Mouse (Mus musculus) CD4-positive, CD25-positive, alpha-beta regulatory T cell, adult 4 months (primary cell): ENCODE measurements at regions not wholly inside any gene's neighbourhood (a gene's known extent, or its start where the extent isn't known, plus 50 kb on each side); places are given as distances from the start of the nearest gene placed in this dataset.

Source experiments
- ATAC-seq: one replicate; pipeline ENCODE4 v1.8.0; 2017

DNA sequence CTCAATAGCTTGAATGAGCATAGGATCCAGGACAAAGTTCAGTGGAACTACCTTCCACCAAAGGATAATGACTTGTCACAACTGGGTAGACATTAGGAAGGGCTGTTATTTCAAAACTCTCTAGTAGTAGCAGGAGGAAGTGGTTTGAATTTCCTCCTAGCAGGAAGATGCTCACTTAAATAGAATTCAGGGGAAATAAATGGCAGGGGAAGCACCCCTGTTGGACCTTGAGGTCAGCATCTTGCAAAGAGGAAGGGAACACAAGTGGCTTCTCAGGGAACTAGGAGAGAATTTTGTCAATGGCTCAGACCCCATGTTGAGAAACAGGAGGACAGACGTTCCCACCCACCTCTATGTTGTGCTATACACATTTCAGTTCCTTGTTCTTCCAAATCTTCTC lies 178.4 kb upstream of the Jun start:
- ATAC-seq: peak; percentile 75

DNA sequence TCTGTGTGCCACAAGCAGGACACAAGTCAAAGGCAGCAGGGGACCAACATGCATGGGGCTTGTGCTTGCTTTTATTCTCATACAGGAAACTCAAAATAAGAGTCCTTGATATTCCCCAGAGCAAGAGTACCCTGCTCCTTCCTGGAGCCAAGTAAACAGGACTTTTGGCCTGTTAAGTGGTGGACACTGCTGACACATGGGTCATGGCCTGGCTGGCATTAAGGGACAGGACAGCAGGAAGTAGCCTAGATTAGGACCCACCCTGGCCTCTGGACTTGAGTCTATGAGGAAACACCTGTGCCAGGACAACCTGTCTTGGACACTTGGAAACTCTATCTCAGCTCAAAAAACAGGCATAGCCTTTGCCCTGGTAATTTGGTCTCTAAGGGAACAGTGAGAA lies 181.0 kb upstream of the Jun start:
- ATAC-seq: no peak

DNA sequence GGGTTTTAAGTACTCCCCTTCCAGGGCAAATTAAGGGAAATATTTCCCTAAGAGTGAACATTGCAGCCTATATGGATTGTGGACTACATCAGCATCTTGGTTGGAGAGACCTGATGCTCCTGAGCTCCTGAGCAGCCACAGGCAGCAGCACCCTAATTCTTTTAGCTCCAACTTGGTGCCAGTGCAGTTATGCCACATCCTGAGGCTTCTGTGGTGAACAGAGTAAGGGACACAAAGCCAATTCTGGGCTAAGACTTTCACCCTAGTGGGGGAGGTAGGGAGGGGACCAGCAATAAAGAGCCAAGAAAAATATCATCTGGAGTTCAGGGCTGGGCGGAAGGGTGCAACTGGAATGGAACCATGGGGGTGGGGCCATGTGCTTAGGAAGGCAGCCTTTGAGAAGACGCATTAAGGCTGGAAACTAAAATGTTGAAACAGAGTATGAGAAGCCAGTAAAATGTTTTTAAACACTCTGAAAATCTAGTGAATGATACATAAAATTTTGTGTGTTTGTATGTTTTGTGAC lies 182.1 kb upstream of the Jun start:
- no peak for ATAC-seq

DNA sequence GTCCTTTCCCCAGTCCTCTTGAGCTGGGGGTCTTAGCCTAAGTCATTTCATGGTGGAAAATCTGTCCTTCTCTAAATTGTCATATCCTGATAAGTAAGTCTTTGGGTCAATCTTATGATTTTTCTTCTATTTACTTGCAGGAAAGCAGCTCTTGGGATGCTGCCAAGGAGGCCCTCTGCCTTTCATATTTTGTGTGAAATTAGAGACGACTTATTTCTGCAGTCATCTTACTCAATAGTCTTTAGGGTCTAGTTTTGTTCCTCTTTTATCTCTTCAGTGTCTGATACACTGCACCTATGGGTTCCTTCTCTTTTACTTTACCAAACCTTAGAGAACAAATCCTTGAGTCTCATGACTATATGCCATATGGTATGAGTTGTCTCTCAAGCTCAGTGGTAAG lies 196.0 kb upstream of the Jun start:
- no peak for ATAC-seq

DNA sequence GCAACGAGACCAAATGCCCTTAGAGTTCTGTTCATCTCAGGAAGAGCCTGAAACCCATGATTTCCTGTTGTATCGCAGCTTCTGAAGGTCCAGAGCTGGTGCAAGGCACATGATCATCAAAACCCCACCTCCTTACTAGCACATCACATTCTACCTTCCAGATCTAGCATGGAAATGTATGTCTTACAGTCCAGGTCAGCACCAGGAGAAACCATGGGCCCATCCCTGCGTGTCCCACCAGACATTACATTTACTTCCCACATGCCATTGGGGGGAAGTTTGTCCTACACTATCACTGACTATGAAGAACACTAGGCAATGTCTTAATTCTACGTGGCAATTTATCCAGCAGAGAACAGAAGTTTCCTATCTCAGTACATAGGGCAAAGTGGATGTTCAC lies 197.0 kb upstream of the Jun start:
- no peak for ATAC-seq

DNA sequence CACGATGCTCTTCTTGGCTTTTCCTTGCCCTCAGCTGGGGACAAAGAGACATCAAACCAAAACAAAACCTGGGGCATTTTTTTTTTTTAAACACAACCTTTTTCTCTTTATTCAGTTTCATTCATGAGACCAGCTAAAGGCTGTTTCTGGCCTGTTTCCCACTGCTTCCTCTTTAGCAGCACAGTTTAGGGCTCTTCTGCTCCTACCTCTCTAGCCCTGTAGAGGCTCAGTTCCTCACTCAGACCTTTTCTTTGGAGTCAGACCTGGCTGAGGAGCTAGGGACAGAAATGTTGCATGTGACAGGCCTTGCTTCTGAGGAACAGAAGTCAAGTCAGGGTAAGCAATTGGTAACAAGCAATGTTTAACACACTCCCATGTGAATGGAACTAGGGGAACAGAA lies 198.1 kb upstream of the Jun start:
- no peak for ATAC-seq

DNA sequence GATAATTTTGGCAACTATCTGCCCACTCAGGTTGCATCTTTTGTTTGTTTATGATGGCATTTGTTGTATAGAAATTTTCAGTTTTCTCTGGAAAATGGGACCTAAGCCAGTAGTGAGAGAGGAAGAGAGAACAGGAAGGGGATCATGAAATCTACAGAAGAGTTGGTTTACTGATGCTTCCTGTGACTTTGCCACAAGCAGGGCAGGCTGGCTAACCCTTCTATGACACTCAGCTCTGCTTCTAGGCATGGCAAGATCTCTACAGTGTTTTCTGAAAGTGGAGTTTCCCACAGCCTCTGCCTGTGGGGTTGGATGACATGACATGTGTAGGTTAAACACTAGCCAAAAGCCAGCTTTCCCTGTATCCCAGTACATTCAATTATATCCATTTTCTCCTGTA lies 217.7 kb upstream of the Jun start:
- peak; percentile 66 for ATAC-seq

DNA sequence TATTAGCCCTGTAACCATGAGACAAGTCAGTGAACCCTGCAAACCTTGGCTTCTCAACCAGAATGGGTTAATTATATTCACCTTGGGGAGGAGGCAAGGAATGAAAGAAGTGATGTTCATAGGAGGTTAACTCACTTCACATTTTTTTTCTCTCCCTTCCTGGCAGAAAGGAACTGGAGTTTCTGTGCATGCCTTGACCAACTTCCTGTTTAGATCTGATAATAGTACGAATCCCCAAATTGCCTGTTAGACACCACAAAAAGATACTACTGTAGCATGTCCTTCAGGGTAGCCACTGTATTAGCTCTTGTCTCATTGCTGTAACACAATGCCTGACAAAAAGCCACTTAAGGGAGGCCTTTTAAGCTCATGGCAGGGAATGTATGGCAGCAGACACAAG lies 218.4 kb upstream of the Jun start:
- ATAC-seq: peak; percentile 70

DNA sequence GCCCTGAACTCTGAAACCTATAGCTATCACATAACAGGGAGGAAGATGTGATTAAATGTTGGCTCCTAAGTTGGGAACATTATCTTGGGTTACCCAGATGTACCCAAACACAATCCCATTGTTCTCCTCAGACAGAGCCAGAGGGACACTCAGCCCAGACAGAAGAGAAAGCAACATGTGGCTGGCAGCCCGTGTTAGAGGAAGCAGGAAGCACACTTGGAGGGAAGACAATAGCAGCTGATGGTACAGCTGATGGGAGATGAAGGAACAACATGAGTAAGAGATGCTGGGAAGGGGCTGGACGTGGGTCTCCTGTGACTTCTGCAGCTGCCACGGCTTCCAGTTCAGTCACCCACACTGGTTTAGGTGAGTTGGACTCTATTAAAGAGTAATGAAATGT lies 224.2 kb upstream of the Jun start:
- no peak for ATAC-seq

DNA sequence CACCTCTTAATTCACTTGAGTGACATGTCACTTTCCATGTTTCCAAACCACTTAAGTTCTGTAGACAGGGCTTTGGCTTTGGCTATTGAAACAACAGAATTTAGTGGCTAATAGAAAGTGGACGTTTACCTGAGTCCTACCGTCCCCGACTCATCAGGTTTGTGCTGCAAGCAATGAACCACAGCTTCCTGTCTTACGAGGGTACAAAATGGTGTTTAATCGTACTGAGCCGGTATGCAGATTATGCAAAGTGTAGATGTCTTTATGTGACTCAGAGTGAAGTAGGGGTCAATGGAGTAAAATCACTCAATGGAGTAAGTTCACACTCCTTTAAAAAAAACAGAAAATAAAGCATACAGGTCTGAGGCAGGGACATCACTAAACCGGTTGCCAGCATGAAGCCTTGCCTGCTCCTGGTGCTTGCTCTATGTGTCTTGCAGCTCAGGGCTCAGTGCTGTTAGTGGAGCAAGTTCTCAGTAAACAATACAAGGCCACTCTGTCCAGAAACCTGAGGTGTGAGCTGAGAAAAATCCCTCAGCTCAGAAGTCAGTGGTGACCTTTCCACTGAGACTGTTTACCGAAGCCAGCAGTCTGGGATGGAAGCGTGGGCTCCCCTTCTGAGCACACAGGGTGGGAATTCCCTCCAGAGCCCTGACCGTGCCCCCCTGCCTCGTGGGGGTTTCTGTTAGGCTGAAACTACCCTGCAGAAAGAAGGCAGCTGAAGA lies 226.1 kb upstream of the Jun start:
- peak; percentile 94 for ATAC-seq

DNA sequence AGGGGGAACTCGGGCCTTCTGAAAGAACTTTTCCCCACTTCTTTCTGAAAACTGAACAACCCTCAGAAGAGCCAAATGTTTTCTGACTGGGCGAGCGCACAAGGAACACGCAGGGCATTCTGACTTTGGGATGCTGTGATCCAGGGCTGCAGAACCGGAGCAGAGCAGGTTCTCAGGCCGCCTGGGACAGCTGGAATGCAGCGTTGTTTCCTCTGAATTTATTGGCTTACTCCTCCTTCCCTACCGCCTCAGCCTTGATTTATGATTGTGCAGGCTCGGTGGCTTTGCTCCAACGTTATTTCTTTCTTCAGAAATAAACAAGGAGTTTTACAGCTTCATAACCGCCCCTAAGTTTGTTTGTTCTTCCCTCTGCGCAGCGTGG lies 226.7 kb upstream of the Jun start:
- ATAC-seq: no peak

DNA sequence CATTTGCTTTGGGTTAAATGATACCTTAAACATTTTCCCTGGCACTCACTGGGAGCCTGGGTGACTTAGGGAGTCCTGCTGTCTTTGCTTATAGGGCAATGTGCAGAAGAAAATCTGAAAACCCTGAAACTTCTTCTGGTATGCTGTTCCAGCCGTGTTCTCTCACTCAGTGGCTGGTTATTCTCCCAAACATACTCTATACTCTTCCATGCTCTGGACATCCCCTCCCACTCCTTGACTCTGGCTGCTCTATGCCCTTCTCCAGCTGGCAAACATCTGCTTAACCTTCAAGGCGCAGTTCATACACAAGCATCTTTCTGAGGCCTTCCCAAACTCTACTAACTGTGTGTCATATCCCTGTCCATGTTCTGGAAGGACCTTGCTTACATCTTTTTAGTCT lies 227.2 kb upstream of the Jun start:
- ATAC-seq: no peak

DNA sequence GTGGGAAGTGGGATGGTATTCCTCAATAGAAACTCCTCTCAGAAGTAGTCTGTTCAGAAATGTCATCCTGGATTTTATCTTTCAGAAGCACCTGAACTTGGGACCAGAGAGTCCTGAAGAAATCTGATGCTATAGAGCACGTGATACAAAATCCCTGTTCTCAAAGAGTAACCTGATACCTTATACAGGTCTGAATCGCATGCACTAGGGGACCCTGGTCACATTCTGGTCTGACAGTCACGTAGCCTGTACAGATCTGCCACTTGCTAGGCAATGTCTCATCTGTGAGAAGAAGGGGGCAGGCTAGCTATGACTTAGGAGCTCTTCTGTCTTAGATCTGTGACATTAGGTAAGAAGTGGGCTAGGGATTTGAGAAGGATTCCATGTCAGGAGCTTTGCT lies 230.1 kb upstream of the Jun start:
- ATAC-seq: no peak

DNA sequence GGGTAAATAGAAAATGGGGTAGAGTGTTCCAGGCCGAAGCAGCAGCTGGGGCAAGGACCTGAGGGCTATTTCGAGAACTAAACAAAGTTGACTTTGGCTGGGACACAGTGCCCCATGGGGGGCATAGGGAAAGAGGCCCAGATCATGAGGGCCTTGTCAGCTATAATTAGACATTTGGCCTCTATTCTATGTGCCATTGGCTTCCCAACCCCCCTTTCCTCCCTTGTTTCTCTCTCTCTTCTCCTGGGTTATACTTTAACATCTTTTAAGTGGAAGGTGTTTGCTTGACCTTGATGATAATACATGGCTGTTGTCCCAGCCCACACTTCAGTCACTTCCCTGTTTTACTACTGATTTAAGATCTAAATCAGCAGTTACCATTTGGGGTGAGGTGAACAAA lies 231.8 kb upstream of the Jun start:
- no peak for ATAC-seq

DNA sequence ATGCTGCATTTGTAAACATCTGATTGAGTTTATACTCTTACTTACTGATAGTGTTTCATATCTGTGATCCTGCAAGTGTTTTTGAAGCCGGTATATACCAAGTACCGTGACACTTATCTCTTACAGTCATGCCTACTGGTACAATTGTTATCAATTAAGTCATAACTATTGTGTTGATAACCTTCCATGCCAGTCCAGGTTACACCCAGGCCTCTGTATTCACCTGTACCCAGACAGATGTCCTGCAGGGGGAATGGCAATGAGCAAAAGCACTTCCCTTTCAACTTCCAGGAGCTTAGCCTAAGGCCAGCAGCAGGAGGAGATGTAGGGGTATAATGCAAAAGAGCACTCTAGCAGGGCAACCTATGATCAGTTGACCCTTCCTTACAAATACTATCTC lies 232.2 kb upstream of the Jun start:
- no peak for ATAC-seq

DNA sequence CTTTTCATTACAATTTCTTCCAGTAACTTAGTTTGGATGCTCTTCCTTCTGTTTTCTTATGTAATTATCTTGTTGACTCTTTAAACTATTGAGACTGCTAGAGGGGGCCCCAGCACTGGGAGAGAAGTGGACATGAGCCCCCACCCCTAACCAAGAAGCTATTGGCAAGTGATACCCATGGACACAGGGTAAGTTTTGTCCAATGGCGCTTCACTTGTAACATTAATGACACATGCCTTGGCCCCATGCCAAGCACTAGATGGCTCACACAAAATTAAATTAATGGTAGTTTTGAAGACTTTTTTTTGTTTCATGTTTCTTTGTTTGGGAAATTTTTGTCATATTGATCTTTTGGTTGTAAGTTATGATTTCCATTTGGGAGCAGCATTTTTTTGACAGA lies 232.7 kb upstream of the Jun start:
- ATAC-seq: no peak

DNA sequence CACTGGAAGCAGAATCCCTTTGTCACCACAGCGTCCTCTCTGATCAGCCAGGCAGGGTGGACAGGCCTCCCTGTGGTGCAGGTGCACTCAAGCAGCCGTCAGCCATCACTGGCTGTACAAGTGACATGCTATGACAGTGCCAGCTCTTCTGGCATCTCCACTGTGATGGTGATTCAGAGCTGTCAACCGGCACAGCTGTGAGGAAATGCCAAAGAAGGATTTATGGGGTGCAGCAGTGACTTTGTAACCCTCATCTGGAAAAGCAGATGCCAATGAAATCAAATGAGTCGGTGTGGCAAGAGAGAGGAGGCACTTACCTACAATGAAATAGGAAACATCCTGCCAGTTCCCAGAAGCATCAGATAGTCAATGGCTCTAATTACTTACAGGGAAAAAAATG lies 238.3 kb upstream of the Jun start:
- no peak for ATAC-seq

DNA sequence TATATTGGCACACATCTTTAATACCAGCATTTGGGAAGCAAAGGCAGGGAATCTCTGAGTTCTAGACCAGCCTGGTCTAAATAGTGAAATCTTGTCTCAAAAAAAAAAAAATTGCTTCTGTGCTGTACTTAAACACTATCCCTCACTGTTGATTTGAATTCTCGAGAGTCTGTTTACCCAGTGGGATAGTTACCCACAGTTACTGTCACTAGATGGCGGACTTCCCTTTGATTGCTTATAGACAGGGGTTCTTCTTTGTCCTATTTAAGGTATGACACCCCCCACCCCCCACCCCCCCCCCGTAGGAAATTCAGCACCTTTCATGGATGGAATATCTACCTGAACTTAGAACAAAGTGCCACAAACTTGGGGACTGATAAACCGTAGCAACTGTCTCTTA lies 242.1 kb upstream of the Jun start:
- ATAC-seq: peak; percentile 47

DNA sequence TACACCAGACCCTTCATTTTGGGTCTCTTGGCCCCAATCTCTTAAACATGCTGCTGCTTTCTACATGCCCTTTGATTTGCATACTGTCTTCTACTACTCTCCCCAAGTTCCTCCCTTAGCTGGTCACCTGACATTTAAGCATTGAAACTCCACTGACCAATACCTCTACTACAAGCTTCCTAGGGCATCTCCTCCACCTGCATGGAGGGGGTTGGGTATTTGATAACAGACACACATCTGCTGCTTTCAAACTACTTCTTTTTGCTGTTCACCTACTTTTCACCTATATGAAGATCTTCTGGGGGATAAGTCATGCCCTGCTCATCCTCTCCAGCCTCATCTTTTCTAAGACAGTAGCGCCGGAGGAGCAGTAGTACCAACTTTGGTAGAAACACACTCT lies 249.9 kb upstream of the Jun start:
- no peak for ATAC-seq

DNA sequence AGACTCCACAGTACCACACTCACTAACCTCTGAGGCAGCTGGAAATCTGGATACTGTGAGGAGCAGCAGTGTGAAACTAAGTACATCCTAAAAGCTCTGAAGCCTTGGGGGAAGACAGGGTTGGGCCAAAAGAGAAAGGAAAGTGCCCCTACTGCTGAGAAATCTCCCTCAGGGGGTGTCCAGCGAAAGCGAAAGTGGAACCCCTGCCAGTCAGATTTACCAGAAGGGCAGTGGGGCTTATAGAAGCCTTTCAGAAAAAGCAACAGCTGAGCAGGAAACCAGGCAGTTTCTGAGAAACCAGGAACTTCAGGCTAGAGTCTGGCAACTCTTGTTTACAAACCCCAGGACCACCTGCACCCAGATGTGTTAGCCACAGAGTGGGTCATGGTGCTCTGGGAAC lies 251.3 kb upstream of the Jun start:
- ATAC-seq: peak; percentile 88

DNA sequence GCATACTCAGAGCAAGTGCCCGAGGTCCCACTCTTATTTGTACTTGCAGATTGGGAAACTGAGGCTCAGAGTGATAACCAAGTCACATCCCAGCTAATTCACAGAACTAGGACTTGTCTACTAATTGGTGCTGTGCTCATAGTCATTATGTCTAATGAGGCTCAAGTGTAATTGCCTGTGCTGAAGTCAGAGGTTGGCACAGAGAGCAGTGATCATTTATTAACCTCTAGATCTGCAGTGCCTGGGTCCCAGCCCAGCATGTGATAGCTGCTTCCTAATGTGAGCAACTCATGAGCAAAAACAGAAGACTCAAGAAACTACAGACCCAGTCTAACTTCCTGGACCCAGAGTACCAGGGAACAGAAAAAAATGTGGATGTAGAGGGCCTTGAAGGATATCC lies 252.0 kb upstream of the Jun start:
- ATAC-seq: no peak

DNA sequence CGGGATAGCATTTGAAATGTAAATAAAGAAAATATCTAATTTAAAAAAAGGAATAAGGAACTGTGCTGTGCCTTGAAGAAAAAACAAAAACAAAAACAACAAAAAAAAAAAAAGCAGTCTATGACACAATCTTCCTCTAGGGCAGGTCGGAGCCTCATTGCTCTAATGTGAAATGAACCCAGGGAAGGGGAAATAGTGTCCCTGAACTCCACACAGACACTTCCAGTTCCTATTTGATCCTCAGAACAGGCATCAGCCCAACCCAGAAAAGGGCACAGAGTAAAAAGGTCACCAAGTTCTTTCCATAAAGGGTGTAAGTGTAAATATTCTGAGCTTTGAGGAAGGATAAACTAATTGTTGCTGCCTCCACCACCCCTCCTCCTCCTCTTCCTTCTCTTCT lies 250.2 kb upstream of the Fggy start:
- ATAC-seq: no peak

DNA sequence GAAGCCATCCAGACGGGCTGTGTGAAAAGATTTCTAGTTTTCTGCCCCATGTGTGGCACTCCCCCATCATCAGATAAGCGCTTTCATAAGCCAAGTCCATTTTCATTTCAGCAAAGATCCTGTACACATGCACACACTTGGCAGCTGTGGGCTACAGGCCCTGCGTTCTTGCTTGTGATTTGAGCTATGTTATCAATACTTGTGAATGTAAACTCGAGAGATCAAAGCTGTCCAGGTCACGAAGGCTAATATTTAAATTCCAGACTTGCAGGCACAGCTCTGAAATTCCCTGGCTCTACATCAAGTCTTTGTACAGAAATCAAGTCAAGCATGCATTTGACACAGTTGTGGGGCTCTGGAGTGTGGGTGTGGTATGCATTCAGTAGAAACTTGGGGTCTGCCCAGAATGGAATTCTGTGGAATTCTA lies 248.8 kb upstream of the Fggy start:
- ATAC-seq: no peak

DNA sequence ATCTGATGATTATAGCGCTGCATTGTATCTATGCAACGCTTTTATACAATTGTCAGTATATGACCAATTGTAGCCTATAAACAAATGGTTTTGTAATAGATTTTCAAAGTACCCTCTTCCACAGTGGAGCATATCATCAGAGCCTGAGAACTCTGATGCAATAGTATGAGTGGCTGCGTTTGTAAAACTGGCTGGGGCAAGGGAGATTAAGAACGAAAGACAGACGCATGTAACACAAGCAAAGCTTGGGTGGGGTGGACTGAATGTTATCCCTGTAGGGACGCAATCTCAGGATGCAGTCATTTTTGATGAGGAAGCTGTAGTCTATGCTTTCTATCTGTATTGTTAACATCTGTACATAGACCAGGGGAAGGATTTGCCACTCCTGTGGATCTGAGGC lies 246.9 kb upstream of the Fggy start:
- no peak for ATAC-seq

DNA sequence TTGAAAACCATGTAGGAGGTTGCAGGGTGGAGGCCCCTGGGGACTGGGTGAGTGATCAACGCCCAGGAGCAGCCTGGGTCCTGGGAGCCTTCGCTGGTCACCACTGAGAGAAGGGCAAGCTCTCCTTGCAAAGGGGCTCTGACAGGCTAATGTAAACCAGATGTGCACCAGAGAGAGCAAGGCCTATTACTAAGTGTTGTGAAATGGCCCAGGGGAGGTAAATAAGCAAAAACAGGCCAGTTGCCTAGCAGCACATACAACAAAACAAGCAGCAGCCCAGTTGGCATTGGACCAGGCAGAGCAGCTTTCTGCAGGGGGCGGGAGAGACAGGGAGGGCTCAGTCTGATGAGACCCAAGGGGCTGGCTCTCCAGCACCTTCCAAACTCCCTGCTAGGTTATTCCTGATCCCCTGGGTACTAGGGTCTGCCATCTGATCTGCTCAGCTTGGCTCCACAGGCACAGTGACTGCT lies 239.5 kb upstream of the Fggy start:
- no peak for ATAC-seq
